Comparison of ENCODE assay signal across 24 mouse cellular contexts in genomic region chr19:18185767-18186554, GRCm38 (mm10).
"Had no signal": no experiment of that assay in that cellular context is flagged by ENCODE, and none has a peak within 500 bp of the region (broad histone marks: within the 10 kb centered on the region; RNA-seq: fewer than 3 reads in every experiment).

No protein-coding gene starts in this region.

- H3K9me3 ChIP-seq: heart, embryonic 10.5 days; heart, embryonic 12.5 days; hindbrain, embryonic 10.5 days; hindbrain, embryonic 12.5 days; kidney, embryonic 15.5 days; limb, embryonic 13.5 days had no signal

- H3K27me3 ChIP-seq: heart, embryonic 12.5 days; hindbrain, embryonic 12.5 days; kidney, embryonic 15.5 days; limb, embryonic 13.5 days had no signal

- DNase-seq: gastrocnemius, adult 2 months; gastrocnemius, postnatal 10 days; gastrocnemius, postnatal 25 days; heart, adult 18-20 months; heart, postnatal 10 days; heart, postnatal 4 days; kidney, adult 11 months; kidney, adult 2 months; kidney, adult 9 months; kidney, postnatal 14 days; kidney, postnatal 36 days; layer of hippocampus, adult 9-11 months; layer of hippocampus, postnatal 36 days; left cerebral cortex, postnatal 4 days had no signal

- H3K27ac ChIP-seq: gastrocnemius, adult 2 months; heart, embryonic 10.5 days; hindbrain, embryonic 10.5 days; hindbrain, embryonic 12.5 days; hindbrain, embryonic 14.5 days; hindbrain, postnatal 0 days; kidney, embryonic 15.5 days; kidney, postnatal 0 days; limb, embryonic 13.5 days had no signal

- H3K4me3 ChIP-seq: gastrocnemius, adult 2 months; heart, embryonic 10.5 days; heart, embryonic 12.5 days; hindbrain, embryonic 10.5 days; hindbrain, embryonic 12.5 days; kidney, embryonic 15.5 days; limb, embryonic 13.5 days had no signal

- H3K36me3 ChIP-seq: heart, embryonic 10.5 days; heart, embryonic 12.5 days; hindbrain, embryonic 10.5 days; hindbrain, embryonic 12.5 days; kidney, embryonic 15.5 days; limb, embryonic 13.5 days had no signal

- H3K4me2 ChIP-seq: heart, embryonic 12.5 days; hindbrain, embryonic 12.5 days; hindbrain, embryonic 14.5 days; kidney, embryonic 15.5 days; limb, embryonic 13.5 days had no signal

- ATAC-seq: hindbrain, postnatal 0 days; intestine, embryonic 16.5 days had no signal

- H3K9ac ChIP-seq: heart, embryonic 12.5 days; hindbrain, embryonic 12.5 days; hindbrain, embryonic 14.5 days; kidney, embryonic 15.5 days; limb, embryonic 13.5 days had no signal

- H3K4me1 ChIP-seq: heart, embryonic 10.5 days; heart, embryonic 12.5 days; hindbrain, embryonic 10.5 days had no signal
